Comparison of ENCODE assay signal across 23 mouse cellular contexts in genomic region chr7:19426888-19427287, GRCm38 (mm10). TPM values are rescaled to one million over a fixed set of nuclear protein-coding genes. Genes with fewer than 3 reads are reported as not detected.
A peak's percentile ranks its signal among the peaks of the same experiment; 100 is the strongest.
DNase-seq lines count a peak whose midpoint lies in the region; ATAC-seq and TF ChIP-seq lines count a peak whose summit lies in the region.
"Had no signal": no experiment of that assay in that cellular context is flagged by ENCODE, and none has a peak within 500 bp of the region (broad histone marks: within the 10 kb centered on the region; RNA-seq: fewer than 3 reads in every experiment).

No protein-coding gene starts in this region.

- peak; percentile 24 for DNase-seq in hindbrain, postnatal 0 days (ENCODE audit: low spot score)
- DNase-seq in neural tube, embryonic 10.5 days (ENCODE audit: extremely low spot score, low spot score): no peak
- peak; percentile 73 for DNase-seq in R1 (ENCODE audit: low read depth, low spot score)
- no peak for DNase-seq in heart, postnatal 4 days
- DNase-seq in adrenal gland, adult 18-20 months (ENCODE audit: low spot score in 2 of 2): no peak
- DNase-seq: adrenal gland, adult 8-10 months; adrenal gland, postnatal 36 days; cerebellum, adult 11 months; cerebellum, adult 8-10 months; cerebellum, postnatal 14 days; forebrain, postnatal 0 days; gastrocnemius, postnatal 36 days; heart, adult 11 months; heart, postnatal 36 days had no signal

- peaks cover 56% of the 10 kb centered on the region for H3K36me3 ChIP-seq in hindbrain, postnatal 0 days (ENCODE audit: insufficient read depth, low read length)
- peaks cover 75% of the 10 kb centered on the region for H3K36me3 ChIP-seq in hindbrain, embryonic 12.5 days
- peaks cover 76% of the 10 kb centered on the region for H3K36me3 ChIP-seq in neural tube, embryonic 13.5 days

- H3K27me3 ChIP-seq in hindbrain, postnatal 0 days (ENCODE audit: insufficient read depth, low read length): no peaks in the 10 kb centered on the region
- H3K27me3 ChIP-seq in hindbrain, embryonic 12.5 days: peaks cover 12% of the 10 kb centered on the region
- H3K27me3 ChIP-seq in neural tube, embryonic 13.5 days: peaks cover 15% of the 10 kb centered on the region; the same call in 1 of the 2 replicates
- H3K27me3 ChIP-seq: Patski had no signal

- no peak overlapping the region for H3K27ac ChIP-seq in hindbrain, postnatal 0 days
- no peak overlapping the region for H3K27ac ChIP-seq in hindbrain, embryonic 12.5 days
- H3K27ac ChIP-seq in neural tube, embryonic 13.5 days (replicated peaks): no peak overlapping the region
- H3K27ac ChIP-seq: embryonic facial prominence, embryonic 12.5 days; forebrain, embryonic 12.5 days; heart, embryonic 13.5 days; hindbrain, embryonic 13.5 days had no signal

- no peak overlapping the region for H3K4me2 ChIP-seq in hindbrain, postnatal 0 days (ENCODE audit: low read depth, low read length)
- no peak overlapping the region for H3K4me2 ChIP-seq in hindbrain, embryonic 12.5 days (replicated peaks)
- H3K4me2 ChIP-seq in neural tube, embryonic 13.5 days: no peak overlapping the region
- H3K4me2 ChIP-seq: embryonic facial prominence, embryonic 12.5 days; forebrain, embryonic 12.5 days; heart, embryonic 13.5 days; hindbrain, embryonic 13.5 days had no signal

- peak; percentile 25; the same call in 1 of the 2 replicates for ATAC-seq in hindbrain, postnatal 0 days
- no peak for ATAC-seq in hindbrain, embryonic 12.5 days (ENCODE audit: low FRiP score)
- 0 out of 2 replicates have a peak, but pooled peaks have one; percentile 4 for ATAC-seq in neural tube, embryonic 13.5 days (ENCODE audit: low read depth)
- ATAC-seq: forebrain, postnatal 0 days; intestine, embryonic 16.5 days; Patski had no signal

- H3K9me3 ChIP-seq in hindbrain, postnatal 0 days (ENCODE audit: low read length): no peaks in the 10 kb centered on the region
- H3K9me3 ChIP-seq in hindbrain, embryonic 12.5 days (replicated peaks): no peaks in the 10 kb centered on the region
- no peaks in the 10 kb centered on the region for H3K9me3 ChIP-seq in neural tube, embryonic 13.5 days
- H3K9me3 ChIP-seq: embryonic facial prominence, embryonic 12.5 days; forebrain, embryonic 12.5 days; heart, embryonic 13.5 days; hindbrain, embryonic 13.5 days had no signal

- H3K4me3 ChIP-seq in hindbrain, postnatal 0 days (ENCODE audit: low read length): no peak overlapping the region
- no peak overlapping the region for H3K4me3 ChIP-seq in hindbrain, embryonic 12.5 days
- no peak overlapping the region for H3K4me3 ChIP-seq in neural tube, embryonic 13.5 days
- H3K4me3 ChIP-seq: embryonic facial prominence, embryonic 12.5 days; forebrain, embryonic 12.5 days; heart, embryonic 13.5 days; hindbrain, embryonic 13.5 days had no signal

- H3K9ac ChIP-seq in hindbrain, postnatal 0 days (replicated peaks; ENCODE audit: low read length): no peak overlapping the region
- no peak overlapping the region for H3K9ac ChIP-seq in hindbrain, embryonic 12.5 days
- H3K9ac ChIP-seq in neural tube, embryonic 13.5 days: no peak overlapping the region
- H3K9ac ChIP-seq: embryonic facial prominence, embryonic 12.5 days; forebrain, embryonic 12.5 days; forebrain, postnatal 0 days; heart, embryonic 13.5 days; hindbrain, embryonic 13.5 days had no signal

- no peaks in the 10 kb centered on the region for H3K4me1 ChIP-seq in hindbrain, postnatal 0 days (ENCODE audit: insufficient read depth, low read length)
- H3K4me1 ChIP-seq in hindbrain, embryonic 12.5 days: no peaks in the 10 kb centered on the region; the same call in 1 of the 2 replicates
- H3K4me1 ChIP-seq in neural tube, embryonic 13.5 days (replicated peaks): 0 out of 2 replicates have a peak, but pooled peaks cover 5% of the 10 kb centered on the region
- H3K4me1 ChIP-seq: embryonic facial prominence, embryonic 12.5 days; forebrain, embryonic 12.5 days; heart, embryonic 13.5 days had no signal

- WGBS in hindbrain, postnatal 0 days: 86% methylated on average over 6 of the region's 6 CpGs
- 89% methylated on average over 6 of the region's 6 CpGs for WGBS in hindbrain, embryonic 12.5 days
- WGBS in neural tube, embryonic 13.5 days: 83% methylated on average over 6 of the region's 6 CpGs

- no peak for TF ChIP-seq CTCF in hindbrain, postnatal 0 days (IDR thresholded peaks at IDR 0.05; ENCODE audit: low read depth)

RNA-seq across cellular contexts. Expression of gene Ckm, which starts 22.3 kb away (rescaled TPM):
- total RNA-seq in hindbrain, postnatal 0 days (2014; rRNA removed): 3.9 and 27.4 TPM in 2 replicates
- polyA plus RNA-seq in hindbrain, postnatal 0 days (2015; fragmentation: Nextera tagmentation; extraction: Ambion mirVana): 0.14 and 0.30 TPM in 2 replicates
- 0.23 and 0.34 TPM in 2 replicates for polyA plus RNA-seq in hindbrain, embryonic 12.5 days (2016; fragmentation: Nextera tagmentation; extraction: Ambion mirVana)
- 1.1 and 1.3 TPM in 2 replicates for polyA plus RNA-seq in neural tube, embryonic 13.5 days (2015; fragmentation: Nextera tagmentation; extraction: Ambion mirVana)
- total RNA-seq in heart, postnatal 4 days (2021): 1,000 to 10,000 TPM; 2,784 to 3,078 TPM
- total RNA-seq in adrenal gland, adult 18-20 months (2021): 10 to 100 TPM in 1 of 2 experiments, not detected in 1; 14.7 TPM
- total RNA-seq: adrenal gland, adult 8-10 months had no signal
- polyA plus RNA-seq: forebrain, embryonic 12.5 days; forebrain, postnatal 0 days; Patski had no signal

RNA-seq across cellular contexts. Expression of gene Klc3, which starts 23.0 kb away (rescaled TPM):
- total RNA-seq in hindbrain, postnatal 0 days (2014; rRNA removed): 2.3 and 2.9 TPM in 2 replicates
- 1.7 and 2.7 TPM in 2 replicates for polyA plus RNA-seq in hindbrain, postnatal 0 days (2015; fragmentation: Nextera tagmentation; extraction: Ambion mirVana)
- 3.2 and 4.1 TPM in 2 replicates for polyA plus RNA-seq in hindbrain, embryonic 12.5 days (2016; fragmentation: Nextera tagmentation; extraction: Ambion mirVana)
- 4.0 and 5.3 TPM in 2 replicates for polyA plus RNA-seq in neural tube, embryonic 13.5 days (2015; fragmentation: Nextera tagmentation; extraction: Ambion mirVana)
- total RNA-seq in heart, postnatal 4 days (2021): under 1 TPM; 0.33 to 0.36 TPM
- total RNA-seq in adrenal gland, adult 18-20 months (2021): 1 to 10 TPM; 1.3 to 3.7 TPM
- total RNA-seq: common myeloid progenitor, adult 5-6 weeks had no signal

RNA-seq across cellular contexts. Expression of gene Mark4, which starts 31.7 kb away (rescaled TPM):
- total RNA-seq in hindbrain, postnatal 0 days (2014; rRNA removed): 60.3 and 60.5 TPM in 2 replicates
- 16.2 and 18.1 TPM in 2 replicates for polyA plus RNA-seq in hindbrain, postnatal 0 days (2015; fragmentation: Nextera tagmentation; extraction: Ambion mirVana)
- 20.0 and 21.6 TPM in 2 replicates for polyA plus RNA-seq in hindbrain, embryonic 12.5 days (2016; fragmentation: Nextera tagmentation; extraction: Ambion mirVana)
- 14.9 and 16.1 TPM in 2 replicates for polyA plus RNA-seq in neural tube, embryonic 13.5 days (2015; fragmentation: Nextera tagmentation; extraction: Ambion mirVana)
- 10 to 100 TPM; 28.8 to 30.3 TPM for total RNA-seq in heart, postnatal 4 days (2021)
- 10 to 100 TPM; 35.9 to 54.0 TPM for total RNA-seq in adrenal gland, adult 18-20 months (2021)

RNA-seq across cellular contexts. Expression of gene Exoc3l2, which starts 36.2 kb away (rescaled TPM):
- 0.61 and 1.3 TPM in 2 replicates for total RNA-seq in hindbrain, postnatal 0 days (2014; rRNA removed)
- polyA plus RNA-seq in hindbrain, postnatal 0 days (2015; fragmentation: Nextera tagmentation; extraction: Ambion mirVana): 2.0 and 2.3 TPM in 2 replicates
- 1.0 and 1.5 TPM in 2 replicates for polyA plus RNA-seq in hindbrain, embryonic 12.5 days (2016; fragmentation: Nextera tagmentation; extraction: Ambion mirVana)
- 0.32 and 0.52 TPM in 2 replicates for polyA plus RNA-seq in neural tube, embryonic 13.5 days (2015; fragmentation: Nextera tagmentation; extraction: Ambion mirVana)
- 1 to 10 TPM in 1 of 2 experiments, under 1 TPM in 1; 0.93 to 1.1 TPM for total RNA-seq in heart, postnatal 4 days (2021)
- 10 to 100 TPM; 31.7 to 36.8 TPM for total RNA-seq in adrenal gland, adult 18-20 months (2021)
- polyA plus RNA-seq: Patski had no signal

RNA-seq across cellular contexts. Expression of gene Ercc2, which starts 45.1 kb away (rescaled TPM):
- total RNA-seq in hindbrain, postnatal 0 days (2014; rRNA removed): 57.3 and 65.1 TPM in 2 replicates
- polyA plus RNA-seq in hindbrain, postnatal 0 days (2015; fragmentation: Nextera tagmentation; extraction: Ambion mirVana): 18.6 and 19.9 TPM in 2 replicates
- 21.3 and 24.6 TPM in 2 replicates for polyA plus RNA-seq in hindbrain, embryonic 12.5 days (2016; fragmentation: Nextera tagmentation; extraction: Ambion mirVana)
- 18.6 and 20.5 TPM in 2 replicates for polyA plus RNA-seq in neural tube, embryonic 13.5 days (2015; fragmentation: Nextera tagmentation; extraction: Ambion mirVana)
- 10 to 100 TPM; 13.8 to 18.6 TPM for total RNA-seq in heart, postnatal 4 days (2021)
- total RNA-seq in adrenal gland, adult 18-20 months (2021): 10 to 100 TPM; 27.1 to 30.9 TPM

Comparison
In these comparisons a context has a peak if more than half of its experiments do, and no peak if none do; other contexts are left out.
1. DNase-seq: peak in hindbrain, postnatal 0 days (single experiment) and R1 (single experiment); none in neural tube, embryonic 10.5 days (single experiment), heart, postnatal 4 days (single experiment) and adrenal gland, adult 18-20 months (0 of 2).
2. RNA of gene Ckm, which starts 22.3 kb away (total RNA-seq): 2,784 to 3,078 TPM in heart, postnatal 4 days; 14.7 TPM in adrenal gland, adult 18-20 months and 3.9 to 27.4 TPM in hindbrain, postnatal 0 days; every median in the first group is over 10 times any median in the second.